8 mouse cellular contexts compared by ENCODE assay signal in genomic region chr12:4548053-4549013, GRCm38 (mm10). TPM values are rescaled to one million over a fixed set of nuclear protein-coding genes. Genes with fewer than 3 reads are reported as not detected.
DNase-seq lines count a peak whose midpoint lies in the region; ATAC-seq and TF ChIP-seq lines count a peak whose summit lies in the region.

No protein-coding gene starts in this region.

- 16% methylated on average over 18 of the region's 18 CpGs for WGBS in forebrain, postnatal 0 days
- WGBS in lung, adult 2 months = 17% methylated on average over 18 of the region's 18 CpGs

- TF ChIP-seq POLR2A in lung, adult 2 months (IDR thresholded peaks at IDR 0.05; ENCODE audit: borderline replicate concordance, extremely low read depth, low read depth, low read length) = no peak

- no peaks in the 10 kb centered on the region for H3K9me3 ChIP-seq in ES-E14 (ENCODE audit: control insufficient read depth, insufficient read depth, low read depth, low read length)
- no peaks in the 10 kb centered on the region for H3K9me3 ChIP-seq in forebrain, postnatal 0 days (ENCODE audit: low read length)

- 0 out of 4 replicates have a peak overlapping the region, but pooled peaks of 1 of the 2 experiments have one; percentile 5 for H3K4me3 ChIP-seq in ES-E14 (ENCODE audit: insufficient read depth in 1 of 2, low read depth in 1 of 2, low read length in 2 of 2, poor library complexity in 1 of 2, severe bottlenecking in 1 of 2)
- peak overlapping the region; percentile 25 for H3K4me3 ChIP-seq in forebrain, postnatal 0 days (ENCODE audit: low read depth, low read length)
- H3K4me3 ChIP-seq in layer of hippocampus, adult 2 months = peak overlapping the region; percentile 51
- H3K4me3 ChIP-seq in lung, adult 2 months (replicated peaks; ENCODE audit: extremely low read depth, low read depth, low read length) = no peak overlapping the region

- no peak overlapping the region for H3K27ac ChIP-seq in ES-E14 (ENCODE audit: insufficient read depth, low read depth, low read length, poor library complexity, severe bottlenecking)
- H3K27ac ChIP-seq in forebrain, postnatal 0 days (ENCODE audit: low read depth, low read length) = no peak overlapping the region
- peak overlapping the region; percentile 56 for H3K27ac ChIP-seq in layer of hippocampus, adult 2 months

- in situ Hi-C loops in ES-E14 (cut with MboI; ENCODE audit: low sequenced_read_pairs in 2 of 2, unreplicated experiment in 2 of 2) = loop anchor here in 1 of 2 experiments (10.0 kb wide), 1 partner anchor 444 kb away; no protein-coding TSS in a partner anchor

- H3K4me1 ChIP-seq in ES-E14 (ENCODE audit: control insufficient read depth in 2 of 2, insufficient read depth in 2 of 2, low read length in 2 of 2, poor library complexity in 1 of 2) = peaks cover 0 to 6% of the 10 kb centered on the region in 2 experiments; a peak in 3 of 4 replicates
- no peaks in the 10 kb centered on the region for H3K4me1 ChIP-seq in forebrain, postnatal 0 days (ENCODE audit: insufficient read depth)
- no peaks in the 10 kb centered on the region for H3K4me1 ChIP-seq in lung, adult 2 months (ENCODE audit: control insufficient read depth, insufficient read depth, low read length)

- H3K27me3 ChIP-seq in forebrain, postnatal 0 days (ENCODE audit: insufficient read depth, low read length) = no peaks in the 10 kb centered on the region

- H3K9ac ChIP-seq in ES-E14 (ENCODE audit: insufficient read depth, low read depth, low read length, poor library complexity, severe bottlenecking) = no peak overlapping the region
- H3K9ac ChIP-seq in forebrain, postnatal 0 days = peak overlapping the region; percentile 39; the same call in 1 of the 2 replicates

- TF ChIP-seq CTCF in forebrain, postnatal 0 days (IDR thresholded peaks at IDR 0.05; ENCODE audit: low read depth) = peak; percentile 88
- peak; percentile 94 for TF ChIP-seq CTCF in layer of hippocampus, adult 2 months (conservative IDR thresholded peaks at IDR 0.05)
- peak; percentile 69 for TF ChIP-seq CTCF in lung, adult 2 months (IDR thresholded peaks at IDR 0.05; ENCODE audit: insufficient read depth, low read length)

- peak; percentile 66 for ATAC-seq in cerebellum, adult (ENCODE audit: insufficient number of reproducible peaks, low FRiP score, low TSS enrichment)
- ATAC-seq in forebrain, postnatal 0 days = peak; percentile 92
- peak; percentile 88 for ATAC-seq in neutrophil, adult 5-6 weeks (ENCODE audit: extremely low read depth, insufficient number of reproducible peaks, low FRiP score, poor library complexity, severe bottlenecking)

- DNase-seq in ES-E14 (ENCODE audit: low read depth, low spot score) = peak; percentile 85
- DNase-seq in forebrain, postnatal 0 days = peak; percentile 94
- peak; percentile 86 for DNase-seq in heart, postnatal 4 days
- DNase-seq in layer of hippocampus, adult 2 months (ENCODE audit: low spot score in 2 of 2) = peak; percentile 83
- peak; percentile 56 for DNase-seq in lung, adult 2 months
- DNase-seq in testis, postnatal 14 days (ENCODE audit: low spot score) = peak; percentile 64

- H3K4me2 ChIP-seq in forebrain, postnatal 0 days (ENCODE audit: low read depth) = peak overlapping the region; percentile 44

- no peaks in the 10 kb centered on the region for H3K36me3 ChIP-seq in ES-E14 (ENCODE audit: control insufficient read depth, insufficient read depth, low read length, poor library complexity, severe bottlenecking)
- no peaks in the 10 kb centered on the region for H3K36me3 ChIP-seq in forebrain, postnatal 0 days (ENCODE audit: insufficient read depth)

TF ChIP-seq in ES-E14, 5 proteins besides CTCF, POLR2A, EP300 and RAD21:
- peak; percentile 77 for TF ChIP-seq ZC3H11A (IDR thresholded peaks at IDR 0.05; ENCODE audit: borderline replicate concordance, low read depth, low read length)
- no peak for TF ChIP-seq ZNF384 (IDR thresholded peaks at IDR 0.05; ENCODE audit: low read depth, low read length)

RNA-seq across cellular contexts. Expression of gene Itsn2, which starts 44.1 kb away (rescaled TPM):
- total RNA-seq in ES-E14 (2012; rRNA removed) = 35.2 and 35.4 TPM in 2 replicates
- 24.5 and 28.1 TPM in 2 replicates for total RNA-seq in forebrain, postnatal 0 days (2014; rRNA removed)
- polyA plus RNA-seq in forebrain, postnatal 0 days (2015; fragmentation: Nextera tagmentation; extraction: Ambion mirVana) = 12.3 and 20.9 TPM in 2 replicates
- total RNA-seq in heart, postnatal 4 days (2021) = 10 to 100 TPM; 54.0 to 54.8 TPM
- 100 to 1,000 TPM in 1 of 2 experiments, 10 to 100 TPM in 1; 88.6 to 101 TPM for total RNA-seq in layer of hippocampus, adult 2 months (2021)
- polyA plus RNA-seq in lung, adult 2 months (2012; rRNA removed) = 22.4 and 36.3 TPM in 2 replicates
- 417 and 436 TPM in 2 replicates for total RNA-seq in neutrophil, adult 5-6 weeks (2017)

RNA-seq across cellular contexts. Expression of gene Gm3625, which starts 44.4 kb away (rescaled TPM):
- total RNA-seq in ES-E14 (2012; rRNA removed) = not detected in 2 replicates
- total RNA-seq in forebrain, postnatal 0 days (2014; rRNA removed) = not detected in 2 replicates
- not detected in 2 replicates for polyA plus RNA-seq in forebrain, postnatal 0 days (2015; fragmentation: Nextera tagmentation; extraction: Ambion mirVana)
- not detected for total RNA-seq in heart, postnatal 4 days (2021)
- total RNA-seq in layer of hippocampus, adult 2 months (2021) = not detected
- not detected in 2 replicates for polyA plus RNA-seq in lung, adult 2 months (2012; rRNA removed)
- not detected in 2 replicates for total RNA-seq in neutrophil, adult 5-6 weeks (2017)
